Mouse (Mus musculus) stomach, postnatal 0 days (tissue): ENCODE data around the gene Tnip1.

Source experiments
- CTCF ChIP-seq: IDR thresholded peaks from 2 replicates; pipeline ENCODE4 v1.5.1; 2016; ENCODE audit warnings: antibody characterized with exemption, low read depth, mild to moderate bottlenecking, moderate library complexity
- EP300 ChIP-seq: optimal IDR thresholded peaks from 2 replicates; pipeline ENCODE3; 2016; ENCODE audit warnings: antibody characterized with exemption

DNA sequence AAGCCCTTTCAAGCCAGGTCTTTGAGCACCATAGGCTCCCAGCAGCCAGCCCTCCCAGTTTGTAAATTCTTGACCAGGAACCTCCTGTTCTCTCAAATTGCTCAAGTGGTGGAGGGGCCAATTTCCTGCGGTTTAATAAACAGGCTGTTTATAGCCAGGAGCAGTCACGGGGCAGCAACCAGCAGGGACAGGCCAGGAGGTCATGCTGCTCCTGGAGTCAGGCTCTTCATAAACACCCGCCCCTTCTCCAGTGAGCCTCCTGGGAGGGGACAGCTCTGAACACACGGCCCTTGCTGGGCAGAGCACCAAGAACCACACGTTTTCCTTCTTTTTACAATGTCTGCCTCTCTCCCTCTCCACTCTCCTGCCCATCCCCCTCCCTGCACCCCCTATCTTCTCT lies 77.8 kb downstream of the Tnip1 start:
- no peak for TF ChIP-seq CTCF
- TF ChIP-seq EP300, result no peak
